Mouse (Mus musculus) embryonic stem cell, embryonic (primary cell): Measurements from ENCODE around the gene Jdp2.

Experiments used
- CTCF ChIA-PET, 4 experiments: fragments of 300-600 bp in 2 of 4; fragments of 350-600 bp in 2 of 4; sonication (Branson Sonifier 250); formaldehyde crosslinking; loops; one replicate each; lab custom pipeline; 2022; ENCODE audit warnings: inconsistent platforms in 2 of 4; lab: Charles Lee
- POLR2A ChIA-PET, 4 experiments: fragments of 300-600 bp in 2 of 4; fragments of 350-600 bp in 2 of 4; sonication (Branson Sonifier 250); formaldehyde crosslinking; loops; one replicate each; lab custom pipeline; 2022; ENCODE audit warnings: antibody characterized with exemption in 4 of 4, inconsistent platforms in 1 of 4; lab: Charles Lee

Gene Jdp2

DNA sequence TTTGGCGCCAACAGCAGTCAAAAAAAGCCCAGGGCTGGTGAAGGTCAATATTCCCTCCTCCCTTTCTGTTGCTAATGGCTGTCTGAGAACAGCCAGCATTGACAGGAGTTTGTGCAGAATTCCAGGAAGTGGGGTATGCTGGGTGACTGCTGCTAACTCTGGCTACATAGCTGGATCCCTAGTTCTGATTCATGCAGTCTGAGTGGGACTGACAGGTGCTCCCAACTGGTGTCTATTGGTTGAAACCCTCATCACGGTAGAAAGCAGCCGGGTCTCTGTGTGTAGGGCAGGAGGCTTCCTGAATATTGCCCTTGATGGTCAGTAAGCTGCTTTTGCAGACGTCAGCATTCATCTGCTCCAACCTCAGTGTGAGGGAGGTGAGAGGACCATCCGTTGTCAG is 19.6 kb downstream of the Jdp2 start:
- ChIA-PET POLR2A (interaction anchor here (0.8 to 4.6 kb wide), 28 partner anchors 7 to 853 kb away, joined by 3 to 30 read pairs (median 4); partner anchors contain the start of genes Jdp2 (in 2 of the 4) and Fos (in 1 of the 4)), CTCF (interaction anchor here in 1 of 4 experiments (0.6 kb wide), 1 partner anchor 120 kb away, joined by 3 read pairs; no protein-coding TSS in a partner anchor)

DNA sequence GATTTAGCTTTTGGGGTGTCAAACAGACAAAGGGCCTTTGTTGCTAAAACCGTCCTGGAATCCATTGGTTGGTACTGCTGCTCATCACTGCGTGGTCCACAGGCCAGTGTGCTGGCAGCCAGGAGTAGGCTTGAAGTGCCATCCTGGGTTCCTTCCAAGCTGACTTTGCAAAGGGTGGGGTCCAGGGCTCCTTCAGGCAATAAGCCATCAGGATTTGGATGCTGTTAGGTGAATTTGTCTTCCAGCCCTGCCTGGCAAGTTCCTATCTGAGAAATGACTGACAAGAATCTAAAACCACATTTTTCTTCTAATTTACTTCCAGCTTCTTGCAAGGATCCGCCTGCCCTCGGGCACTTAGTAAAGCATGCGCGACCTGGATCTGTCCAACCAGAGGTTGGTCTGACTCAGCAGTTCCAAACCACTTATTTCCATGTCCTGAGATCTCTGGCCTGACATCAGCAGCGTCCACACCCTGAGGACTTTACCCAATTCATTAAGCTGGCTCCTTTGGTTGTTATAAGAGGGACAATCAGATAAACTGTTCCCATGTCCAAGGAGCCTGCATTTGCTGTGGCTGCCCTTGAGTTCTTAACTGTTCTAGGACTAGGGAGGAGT is 20.6 kb downstream of the Jdp2 start:
- ChIA-PET CTCF (no interaction called here), POLR2A (interaction anchor here (0.5 to 4.6 kb wide), 27 partner anchors 8 to 852 kb away, joined by 3 to 30 read pairs (median 4); partner anchors contain the start of genes Jdp2 (in 2 of the 4), Flvcr2 (in 1 of the 4) and Fos (in 1 of the 4))

GRCm38 (mm10) chr12:85619898-85620443 is 21.1 kb downstream of the Jdp2 start:
- ChIA-PET CTCF (no interaction called here), POLR2A (interaction anchor here (0.6 to 4.6 kb wide), 20 partner anchors 9 to 1405 kb away, joined by 3 to 30 read pairs (median 4); partner anchors contain the start of genes Jdp2 (in 2 of the 4) and Flvcr2 (in 1 of the 4))

DNA sequence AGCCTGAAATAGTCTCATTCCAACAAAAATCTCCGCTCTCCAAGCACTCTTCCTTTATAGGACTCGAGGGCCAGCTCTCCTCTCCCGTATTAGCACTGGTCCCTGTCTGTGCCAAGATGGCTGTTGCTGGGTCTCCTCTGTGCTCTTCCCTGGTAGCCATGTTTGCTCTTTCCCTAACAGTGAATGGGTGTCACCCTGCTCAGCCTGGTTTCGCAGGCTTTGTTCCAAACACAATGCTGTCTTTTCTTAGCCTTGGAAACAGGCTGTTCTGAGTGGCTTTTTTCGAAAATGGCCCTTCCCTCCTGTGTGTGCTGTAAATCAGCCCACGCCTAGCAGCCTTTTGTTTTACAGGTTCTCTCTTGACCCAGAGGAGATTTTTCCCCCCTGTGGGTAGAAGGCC is 22.2 kb downstream of the Jdp2 start:
- CTCF ChIA-PET, result no interaction called here
- POLR2A ChIA-PET, result interaction anchor here in 3 of 4 experiments (0.7 to 4.6 kb wide), 11 partner anchors 10 to 1406 kb away, joined by 3 to 30 read pairs (median 4); partner anchors contain the start of gene Jdp2 (in 2 of the 3)

GRCm38 (mm10) chr12:85621673-85622072 is 22.8 kb downstream of the Jdp2 start:
- POLR2A ChIA-PET, result interaction anchor here in 2 of 4 experiments (1.0 to 3.5 kb wide), 3 partner anchors 10 to 23 kb away, joined by 3 to 12 read pairs (median 7); partner anchors contain the start of gene Jdp2 (in 1 of the 2)
- CTCF ChIA-PET, result no interaction called here

DNA sequence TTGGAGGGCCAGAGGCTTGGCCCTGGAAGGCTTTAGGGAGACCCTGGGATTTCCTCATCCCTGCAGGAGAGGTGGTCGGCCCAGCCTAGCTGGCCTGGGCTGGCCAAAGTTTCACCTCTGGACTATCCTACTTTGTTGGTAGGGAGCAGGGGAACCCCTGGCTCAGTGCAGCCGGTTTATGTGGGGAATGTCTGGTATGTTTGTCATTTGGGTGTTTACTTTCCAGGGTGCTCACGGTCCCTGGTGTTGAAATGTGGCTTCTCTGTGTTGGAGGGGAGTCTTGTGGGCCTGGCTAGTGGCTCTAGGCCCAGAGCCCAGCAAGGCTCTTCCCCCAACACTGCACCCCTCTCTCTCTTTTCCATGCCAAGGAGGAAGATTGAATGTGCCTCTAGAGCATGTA is 24.9 kb downstream of the Jdp2 start:
- CTCF ChIA-PET, result no interaction called here
- POLR2A ChIA-PET, result interaction anchor here in 3 of 4 experiments (0.8 to 3.5 kb wide), 11 partner anchors 8 to 542 kb away, joined by 3 to 16 read pairs (median 4); partner anchors contain the start of gene Jdp2 (in 2 of the 3)

DNA sequence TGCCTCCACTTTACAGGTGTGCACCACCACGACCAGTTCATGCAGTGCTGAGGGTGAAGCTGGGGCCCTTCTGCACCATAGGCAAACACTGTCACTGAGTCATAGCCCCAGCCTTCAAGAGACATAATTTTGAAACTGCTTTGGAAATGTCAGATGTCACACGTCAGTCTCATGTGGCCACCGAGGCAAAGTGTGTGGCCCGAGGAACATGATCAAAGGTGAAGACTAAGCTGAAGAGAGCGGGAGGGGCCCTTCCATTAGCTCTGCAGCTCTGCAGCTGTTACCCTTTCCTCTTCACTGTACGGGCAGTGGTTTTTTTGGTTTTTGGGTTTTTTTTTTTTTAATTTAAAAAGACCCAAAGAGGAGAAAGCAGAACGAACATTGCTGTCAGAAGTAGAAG is 25.8 kb downstream of the Jdp2 start:
- ChIA-PET CTCF (interaction anchor here in 1 of 4 experiments (0.6 kb wide), 2 partner anchors 97 to 194 kb away, joined by 3 to 5 read pairs; no protein-coding TSS in a partner anchor), POLR2A (interaction anchor here in 3 of 4 experiments (0.8 to 3.5 kb wide), 16 partner anchors 9 to 541 kb away, joined by 3 to 16 read pairs (median 4); partner anchors contain the start of gene Jdp2 (in 2 of the 3))

DNA sequence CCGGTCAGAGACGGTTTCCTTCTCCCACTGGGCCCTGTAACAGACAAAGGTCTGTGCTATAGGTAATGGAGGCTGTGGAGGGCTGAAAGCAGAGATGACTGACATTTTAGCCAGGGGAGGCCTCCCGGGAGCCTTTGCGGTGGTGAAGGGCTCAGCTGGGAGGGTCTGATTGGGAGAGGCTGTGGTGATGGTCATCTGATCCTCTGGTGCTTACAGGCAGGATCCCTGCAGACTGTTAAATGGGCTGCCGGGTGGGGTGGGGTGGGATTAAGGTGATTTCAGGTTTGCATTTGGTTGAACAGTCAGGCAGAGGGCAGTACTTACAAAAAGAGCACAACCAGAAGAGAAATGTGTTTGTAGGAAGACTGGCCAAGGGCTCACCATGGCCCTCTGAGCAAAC is 27.0 kb downstream of the Jdp2 start:
- ChIA-PET CTCF (interaction anchor here in 1 of 4 experiments (0.8 kb wide), 1 partner anchor 48 kb away, joined by 3 read pairs; no protein-coding TSS in a partner anchor), POLR2A (interaction anchor here in 3 of 4 experiments (0.6 to 3.0 kb wide), 9 partner anchors 8 to 539 kb away, joined by 3 to 15 read pairs (median 4); no protein-coding TSS in a partner anchor)

DNA sequence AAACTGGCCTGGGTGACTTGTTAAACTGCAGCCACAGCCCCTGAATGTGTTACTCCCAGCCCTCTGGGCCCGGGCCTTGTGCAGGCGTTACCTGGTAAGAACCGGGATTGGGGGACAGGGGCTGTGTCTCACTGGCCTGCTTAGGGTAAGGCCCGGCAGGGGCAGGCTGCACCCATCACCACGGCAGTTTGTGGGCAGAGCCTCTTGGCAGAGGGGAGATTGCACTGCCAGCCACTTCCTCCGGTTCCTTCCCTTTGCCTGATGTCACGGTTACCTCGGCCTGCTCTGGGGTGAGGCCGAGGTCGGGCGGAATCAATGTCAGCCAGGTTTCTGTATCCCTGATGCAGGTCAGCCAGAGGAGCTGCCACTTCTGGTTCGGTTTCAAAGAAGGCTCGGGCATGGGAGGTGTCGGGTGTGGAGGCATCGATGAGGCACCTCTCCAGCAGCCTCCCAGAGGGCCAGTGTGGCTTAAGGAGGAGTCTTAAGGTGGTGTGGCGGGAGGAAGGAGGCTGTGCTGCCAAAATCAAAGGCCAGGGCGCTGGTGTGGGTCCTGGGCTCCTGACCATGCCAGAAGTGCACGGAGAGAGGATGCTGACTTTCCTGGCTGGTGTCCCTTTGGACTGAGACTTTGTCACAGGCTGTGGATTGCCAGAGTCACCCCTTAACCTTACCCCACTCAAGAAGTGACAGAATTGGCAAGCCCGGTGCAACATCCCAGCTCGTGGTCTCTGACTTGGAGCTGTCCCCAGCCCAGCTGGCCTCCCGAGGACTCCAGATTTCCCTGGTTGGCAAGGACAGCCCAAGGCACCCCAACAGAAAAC is 31.0 kb downstream of the Jdp2 start:
- ChIA-PET POLR2A (interaction anchor here in 2 of 4 experiments (0.6 to 2.6 kb wide), 7 partner anchors 8 to 155 kb away, joined by 3 to 14 read pairs (median 5); no protein-coding TSS in a partner anchor), CTCF (interaction anchor here in 2 of 4 experiments (0.7 to 1.1 kb wide), 2 partner anchors 8 to 24 kb away, joined by 3 read pairs; no protein-coding TSS in a partner anchor)

DNA sequence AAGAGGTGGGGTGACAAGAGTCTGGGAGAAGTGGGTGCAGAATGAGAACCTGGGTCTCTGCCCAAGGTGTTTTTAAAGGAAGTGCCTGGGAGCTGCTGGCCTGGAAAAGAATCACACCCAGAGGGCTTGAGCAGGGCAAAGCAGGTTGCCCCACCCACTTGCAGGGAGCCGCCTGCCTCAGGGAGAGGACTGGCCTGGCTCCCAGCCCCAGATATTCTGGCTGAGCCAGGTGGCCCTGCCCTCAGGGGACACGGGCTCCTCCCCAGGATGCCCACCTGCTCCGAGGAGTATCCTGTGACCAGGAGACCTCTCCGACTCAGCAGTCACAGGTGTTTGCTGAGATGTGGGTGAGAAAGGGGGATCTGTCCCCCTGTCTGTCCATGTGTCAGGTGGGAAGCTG is 32.4 kb downstream of the Jdp2 start:
- CTCF ChIA-PET, result no interaction called here
- POLR2A ChIA-PET, result interaction anchor here (0.6 to 2.6 kb wide), 11 partner anchors 8 to 133 kb away, joined by 3 to 14 read pairs (median 4); partner anchors contain the start of gene Jdp2 (in 1 of the 4)

DNA sequence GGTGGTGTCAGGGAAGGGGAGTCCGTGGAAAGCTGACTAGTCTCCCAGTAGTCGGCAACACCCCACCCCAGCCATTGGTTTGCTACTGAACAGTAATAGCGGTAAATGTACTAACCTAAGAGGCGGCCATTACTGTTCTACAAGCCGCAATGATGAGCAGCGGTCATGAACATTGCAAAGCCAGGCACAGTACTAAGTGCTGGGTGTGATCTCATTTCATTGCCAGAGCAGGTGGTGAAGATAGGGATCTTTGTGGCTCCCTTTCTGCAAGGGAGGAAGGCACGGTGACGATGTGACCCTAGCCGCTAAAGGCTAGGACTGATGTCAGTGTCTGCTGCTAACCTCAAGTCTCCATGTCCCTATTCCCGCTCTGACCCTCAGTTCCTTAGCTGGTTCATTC is 33.5 kb downstream of the Jdp2 start:
- POLR2A ChIA-PET, result interaction anchor here in 2 of 4 experiments (0.8 to 2.6 kb wide), 9 partner anchors 8 to 411 kb away, joined by 3 to 14 read pairs (median 3); partner anchors contain the start of gene Jdp2 (in 1 of the 2)
- CTCF ChIA-PET, result no interaction called here

DNA sequence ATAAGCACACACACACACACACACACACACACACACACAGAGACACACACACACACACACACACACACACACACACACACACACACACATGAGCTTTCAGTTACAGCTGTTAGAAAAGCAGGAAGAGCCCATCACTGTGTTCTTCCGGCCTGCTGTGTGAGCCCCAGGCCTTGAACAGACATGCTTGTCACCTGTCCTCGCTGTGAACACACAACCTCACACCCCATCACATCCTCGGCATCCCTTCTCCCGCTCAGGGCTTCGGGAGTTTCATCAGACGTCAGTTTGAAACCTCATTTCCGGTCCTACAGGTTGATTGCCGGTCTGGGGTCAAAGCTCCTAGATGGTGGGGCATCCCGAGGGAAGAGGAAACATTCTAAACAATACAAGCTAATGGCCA is 39.1 kb downstream of the Jdp2 start:
- POLR2A ChIA-PET, result interaction anchor here in 3 of 4 experiments (0.6 to 4.5 kb wide), 31 partner anchors 9 to 997 kb away, joined by 3 to 30 read pairs (median 4); partner anchors contain the start of genes Jdp2 (in 2 of the 3) and Vrtn (in 1 of the 3)
- CTCF ChIA-PET, result interaction anchor here in 2 of 4 experiments (0.6 to 1.2 kb wide), 3 partner anchors 9 to 636 kb away, joined by 3 to 4 read pairs (median 3); no protein-coding TSS in a partner anchor

DNA sequence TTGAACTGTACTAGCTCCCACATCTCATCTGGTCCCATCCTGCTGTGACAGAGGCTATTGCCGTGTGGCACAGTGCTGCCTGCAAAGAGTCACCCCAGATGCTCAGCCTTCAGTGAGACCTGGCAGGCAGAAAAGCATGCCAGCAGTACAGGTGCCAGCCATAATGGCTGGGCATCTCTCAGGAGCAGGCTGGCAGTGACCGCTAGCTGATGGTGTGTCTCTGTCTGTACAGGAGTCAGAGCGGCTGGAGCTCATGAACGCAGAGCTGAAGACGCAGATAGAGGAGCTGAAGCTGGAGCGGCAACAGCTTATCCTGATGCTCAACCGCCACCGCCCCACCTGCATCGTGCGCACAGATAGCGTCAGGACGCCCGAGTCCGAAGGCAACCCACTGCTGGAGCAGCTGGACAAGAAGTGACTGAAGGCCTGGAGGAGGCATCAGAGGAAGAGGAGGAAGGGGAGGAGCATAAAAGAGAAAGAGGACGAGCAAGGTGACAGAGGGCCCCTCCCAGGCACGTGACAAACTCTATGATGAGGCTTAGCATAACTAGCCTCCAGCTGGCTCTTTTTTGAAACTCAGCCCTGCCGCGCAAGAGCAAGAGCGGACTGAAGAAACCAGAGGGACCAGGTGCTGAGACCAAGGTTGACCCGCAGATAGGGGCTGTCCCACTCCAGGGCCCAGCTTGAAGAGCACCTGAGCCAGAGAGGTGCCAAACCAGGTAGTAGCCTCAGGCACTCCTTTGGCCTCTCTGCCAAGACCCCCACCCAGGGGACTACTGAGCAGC is 39.9 kb downstream of the Jdp2 start:
- POLR2A ChIA-PET, result interaction anchor here (0.6 to 4.5 kb wide), 38 partner anchors 8 to 321 kb away, joined by 3 to 30 read pairs (median 4); partner anchors contain the start of gene Jdp2 (in 2 of the 4)
- CTCF ChIA-PET, result interaction anchor here in 2 of 4 experiments (0.6 to 1.2 kb wide), 7 partner anchors 10 to 1423 kb away, joined by 3 to 6 read pairs (median 3); no protein-coding TSS in a partner anchor

DNA sequence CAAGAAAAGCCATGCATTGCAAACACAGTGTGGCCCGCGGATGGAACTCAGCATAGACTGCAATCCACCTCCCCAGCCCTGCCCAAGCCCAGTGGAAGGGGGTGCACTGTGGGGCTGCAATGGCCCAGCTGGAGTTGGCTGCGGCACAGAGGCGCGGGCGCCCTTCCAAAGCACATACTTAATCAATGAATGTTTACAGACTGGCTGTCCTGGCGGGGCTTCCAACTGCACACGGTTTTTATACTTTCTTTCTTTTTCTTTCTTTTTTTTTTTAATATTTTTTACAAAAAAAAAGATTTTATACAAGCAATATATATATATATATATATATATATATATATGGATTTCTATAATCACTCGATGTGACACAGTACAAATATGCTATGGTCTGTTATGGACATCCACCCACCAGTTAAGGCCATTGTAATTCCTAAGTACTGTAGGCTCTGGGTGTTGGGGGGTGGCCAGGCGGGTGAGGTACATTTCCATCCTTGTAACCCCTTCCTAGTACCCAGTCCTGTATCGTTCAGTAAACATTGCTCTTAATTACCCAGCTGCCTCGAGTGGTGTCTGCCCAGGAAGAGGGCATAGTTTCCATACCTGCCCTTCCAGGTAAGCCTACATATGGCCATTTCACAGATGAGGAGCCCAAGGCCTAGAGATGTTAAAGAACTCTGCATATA is 40.6 kb downstream of the Jdp2 start:
- CTCF ChIA-PET, result interaction anchor here in 2 of 4 experiments (0.7 to 1.1 kb wide), 3 partner anchors 24 to 1422 kb away, joined by 3 read pairs; no protein-coding TSS in a partner anchor
- POLR2A ChIA-PET, result interaction anchor here (0.6 to 4.5 kb wide), 25 partner anchors 8 to 321 kb away, joined by 3 to 30 read pairs (median 4); partner anchors contain the start of gene Jdp2 (in 1 of the 4)

DNA sequence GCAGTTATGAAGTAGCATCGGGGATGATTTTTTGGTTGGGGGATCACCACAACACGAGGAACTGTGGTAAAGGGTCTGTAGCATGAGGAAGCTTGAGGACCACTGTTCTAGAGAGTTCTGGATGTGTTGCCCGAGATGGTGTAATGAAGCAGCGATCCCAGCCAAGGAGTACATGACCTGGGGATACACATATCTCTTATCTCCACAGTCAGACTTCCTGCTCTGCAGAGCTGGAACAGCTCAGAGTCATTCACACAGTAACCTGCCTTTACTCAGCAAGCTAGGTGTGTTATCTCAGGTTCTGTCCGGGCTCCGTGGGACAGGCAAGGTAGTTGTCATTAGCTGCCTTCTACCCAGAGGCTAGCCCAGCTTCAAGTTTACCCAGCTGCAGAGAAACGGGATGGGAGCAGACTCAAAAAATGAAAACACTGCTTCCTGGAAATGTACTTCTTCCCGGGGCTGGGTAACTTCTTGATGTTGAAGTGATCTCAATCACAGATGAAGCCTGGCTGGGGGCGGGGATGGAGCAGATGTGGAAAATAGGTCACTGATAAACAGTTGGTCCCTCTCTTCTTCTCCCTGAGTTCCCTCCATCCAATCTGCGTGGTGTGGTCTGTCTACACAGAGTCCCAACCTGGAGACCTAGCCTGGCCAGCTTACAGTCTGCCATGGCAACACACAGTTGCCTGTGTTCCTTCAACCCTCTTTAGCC is 42.2 kb downstream of the Jdp2 start:
- CTCF ChIA-PET, result interaction anchor here in 1 of 4 experiments (0.8 kb wide), 1 partner anchor 109 kb away, joined by 3 read pairs; no protein-coding TSS in a partner anchor
- POLR2A ChIA-PET, result interaction anchor here (0.6 to 4.5 kb wide), 12 partner anchors 15 to 1927 kb away, joined by 3 to 30 read pairs (median 4); partner anchors contain the start of gene Jdp2 (in 1 of the 4)
